Mouse (Mus musculus) brain, embryonic 14.5 days (tissue): Measurements from ENCODE around the gene Krt76. TPM values are rescaled to one million over a fixed set of nuclear protein-coding genes. Genes with fewer than 3 reads are reported as not detected.

Experiments used
- DNase-seq: peaks from one replicate; pipeline ENCODE4 v3.0.0-alpha.2; 2011; ENCODE audit warnings: low read depth
- CTCF ChIP-seq: fragments of 200-500 bp; IDR thresholded peaks from 2 replicates; pipeline ENCODE4 v1.5.1; 2012; ENCODE audit warnings: inconsistent platforms, mild to moderate bottlenecking, moderate library complexity, borderline replicate concordance; ENCODE audit not compliant: insufficient read depth, insufficient read length; ENCODE audit errors: extremely low read depth
- POLR2A ChIP-seq: fragments of 200-500 bp; IDR thresholded peaks from 2 replicates; pipeline ENCODE4 v1.6.1; 2012; ENCODE audit warnings: mild to moderate bottlenecking, inconsistent platforms, borderline replicate concordance; ENCODE audit not compliant: poor library complexity, insufficient read depth, insufficient read length, severe bottlenecking; ENCODE audit errors: extremely low read depth
- polyA plus RNA-seq: library from polyadenylated mRNA; depleted of rRNA; stranded (reverse); fragments of >200 nt; gene quantifications from 2 replicates; pipeline ENCODE4 v1.2.3, GENCODE M21; 2012

The Krt76 gene
- polyA plus RNA-seq, 1 experiment = not detected

GRCm38 (mm10) chr15:101902171-101903149, 9.7 kb upstream of the Krt76 start:
- DNase-seq = no peak
- no peak for TF ChIP-seq POLR2A
- TF ChIP-seq CTCF = peak; percentile 6; the same call in 1 of the 2 replicates

GRCm38 (mm10) chr15:101895216-101895615, 2.5 kb upstream of the Krt76 start:
- no peak for DNase-seq

GRCm38 (mm10) chr15:101879776-101880175, 12.9 kb downstream of the Krt76 start:
- TF ChIP-seq CTCF (no peak), POLR2A (no peak)
- peak; percentile 40 for DNase-seq

More at GRCm38 (mm10) chr15:101895216-101895615, 2.5 kb upstream of the Krt76 start:
- TF ChIP-seq CTCF (no peak), POLR2A (no peak)

- TF ChIP-seq CTCF = no peak
- TF ChIP-seq POLR2A = no peak
- DNase-seq = no peak
Measured at GRCm38 (mm10) chr15:101878041-101878440, 14.7 kb downstream of the Krt76 start.

GRCm38 (mm10) chr15:101874383-101874782, 18.3 kb downstream of the Krt76 start:
- TF ChIP-seq CTCF (no peak), POLR2A (no peak)
- no peak for DNase-seq

GRCm38 (mm10) chr15:101873231-101873630, 19.5 kb downstream of the Krt76 start:
- no peak for DNase-seq
- TF ChIP-seq POLR2A (no peak), CTCF (no peak)

GRCm38 (mm10) chr15:101869431-101869830, 23.3 kb downstream of the Krt76 start, which contains the start of gene Krt77:
Krt77 (minus strand) TSS chr15:101869705.
- peak; percentile 82 for DNase-seq
- TF ChIP-seq POLR2A (no peak), CTCF (no peak)

GRCm38 (mm10) chr15:101866754-101867153, 26.0 kb downstream of the Krt76 start:
- no peak for TF ChIP-seq POLR2A
- TF ChIP-seq CTCF = no peak
- no peak for DNase-seq

GRCm38 (mm10) chr15:101860421-101861130, 32.1 kb downstream of the Krt76 start:
- peak; percentile 11 for DNase-seq
- TF ChIP-seq CTCF = peak; percentile 20; the same call in 1 of the 2 replicates
- TF ChIP-seq POLR2A = no peak

GRCm38 (mm10) chr15:101859735-101860170, 33.0 kb downstream of the Krt76 start:
- TF ChIP-seq CTCF = 0 out of 2 replicates have a peak, but pooled peaks have one; percentile 6
- TF ChIP-seq POLR2A = no peak
- peak; percentile 72 for DNase-seq
